Mouse (Mus musculus): ENCODE data around the gene Cirbp. TPM values are rescaled to one million over a fixed set of nuclear protein-coding genes. Genes with fewer than 3 reads are reported as not detected.

Cirbp gene
- total RNA-seq, 2 experiments from 2014 or later = 89.7 to 94.6 TPM

DNA sequence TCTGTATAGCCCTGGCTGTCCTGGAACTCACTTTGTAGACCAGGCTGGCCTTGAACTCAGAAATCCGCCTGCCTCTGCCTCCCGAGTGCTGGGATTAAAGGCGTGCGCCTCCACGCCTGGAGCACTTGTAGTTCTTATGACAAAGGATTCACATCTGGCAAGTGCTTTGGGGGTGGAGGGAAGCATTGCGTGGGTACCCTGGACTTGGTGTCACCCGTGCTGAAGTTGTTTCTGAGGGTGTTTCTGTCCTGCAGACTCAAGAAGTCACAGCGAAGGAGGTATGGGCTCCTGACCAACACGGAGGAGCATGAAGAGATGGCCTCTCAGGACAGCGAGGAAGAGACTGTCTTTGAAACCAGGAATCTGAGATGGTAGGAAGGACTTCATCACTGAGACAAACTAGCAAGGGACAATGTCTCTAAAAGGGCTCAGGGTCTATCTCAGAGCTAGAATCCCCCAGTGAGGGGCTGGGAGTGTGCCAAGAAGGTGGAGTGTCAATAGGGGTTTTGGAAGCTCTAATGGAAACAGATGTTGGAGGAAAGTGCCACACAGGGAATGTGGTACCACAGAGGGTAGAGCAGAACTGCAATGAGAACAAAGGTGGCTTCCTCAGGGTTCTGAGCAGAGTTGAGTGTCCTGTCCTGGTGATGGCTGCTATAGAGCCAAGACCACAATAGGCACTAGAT lies 8.3 kb downstream of the Cirbp start:
- no peak for DNase-seq (ENCODE audit: low spot score in 2 of 2)

DNA sequence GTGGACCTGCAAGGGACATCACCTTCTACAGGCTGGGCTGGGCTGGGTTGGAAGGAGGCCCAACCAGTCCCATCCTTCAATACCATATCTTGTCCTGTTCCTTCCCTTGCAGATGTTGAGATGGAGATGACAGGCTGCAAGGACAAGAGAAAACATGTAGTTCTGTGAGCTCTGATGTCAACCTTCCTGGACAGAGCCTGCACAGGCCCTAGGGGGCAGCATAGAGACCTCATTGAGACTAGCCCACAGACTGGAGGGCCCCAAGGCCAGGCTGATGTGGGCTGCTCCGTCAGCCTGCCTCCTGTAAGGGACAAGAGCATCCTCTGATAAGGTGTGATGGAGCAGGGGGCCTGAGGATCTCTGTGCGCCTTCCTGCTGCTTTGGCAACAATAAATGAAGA lies 8.9 kb downstream of the Cirbp start:
- DNase-seq (ENCODE audit: low spot score in 2 of 2) = no peak

DNA sequence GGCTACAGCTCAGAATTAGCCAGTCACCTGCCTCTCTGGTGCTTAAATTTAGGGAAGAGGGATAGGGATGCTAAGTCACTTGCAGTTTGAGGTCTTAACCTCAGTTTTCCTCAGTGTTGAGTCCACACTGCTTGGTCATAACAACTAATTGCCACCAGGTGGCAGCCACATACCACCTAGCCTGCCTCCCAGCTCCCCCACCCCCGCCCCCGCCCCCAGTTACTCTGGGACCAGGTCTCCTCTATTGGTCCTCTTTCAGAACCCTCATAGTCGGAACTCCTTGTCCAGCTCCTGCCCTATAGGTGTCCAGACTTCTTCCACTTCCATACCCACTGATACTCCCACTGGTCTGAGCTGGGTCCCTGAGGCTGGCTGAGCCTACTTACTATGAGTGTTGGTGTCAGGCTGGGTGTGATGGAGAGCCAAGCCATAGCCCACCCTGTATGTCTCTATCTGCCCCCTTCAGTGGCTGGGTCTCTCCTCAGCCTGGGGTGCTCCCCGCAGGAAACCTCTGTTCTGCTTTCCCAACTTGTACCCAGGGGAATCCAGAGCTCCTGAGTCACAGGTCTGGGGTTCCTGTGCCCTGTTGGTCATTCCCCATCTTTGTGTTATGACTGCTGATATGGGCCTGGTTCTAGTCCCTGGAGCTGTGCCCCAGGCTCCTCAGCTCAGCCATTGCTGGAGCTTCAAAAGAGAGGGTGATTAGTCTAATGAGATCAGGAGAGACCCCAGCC lies 9.9 kb downstream of the Cirbp start:
- no peak for DNase-seq (ENCODE audit: low spot score in 2 of 2)

DNA sequence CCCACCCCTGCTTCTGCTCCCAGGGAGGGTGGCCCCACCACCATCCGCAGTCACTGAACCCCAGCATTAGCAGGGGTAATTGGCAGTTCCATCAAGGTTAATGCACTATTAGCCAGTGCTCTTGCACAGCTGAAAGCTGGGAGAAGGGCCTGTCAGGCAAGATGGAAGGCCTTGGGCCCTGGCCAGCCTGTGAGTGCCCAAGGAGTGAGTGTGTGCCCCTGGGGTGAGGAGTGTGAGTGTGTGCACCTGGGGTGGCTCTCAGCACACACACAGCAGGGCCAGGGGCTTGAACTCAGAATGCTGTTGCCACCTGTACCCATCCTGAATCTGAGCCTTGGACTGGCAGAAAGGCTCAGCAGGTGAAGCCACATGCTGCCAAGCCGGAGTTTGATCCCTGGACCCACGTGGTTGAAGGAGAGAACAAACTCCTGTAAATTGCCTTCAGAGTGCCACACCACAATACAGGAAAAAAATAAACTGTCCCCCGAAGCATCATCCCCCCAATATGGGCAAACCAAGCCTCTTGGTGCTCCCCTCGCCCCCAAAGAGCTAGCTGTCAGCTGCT lies 10.6 kb downstream of the Cirbp start:
- DNase-seq (ENCODE audit: low spot score in 2 of 2) = no peak

DNA sequence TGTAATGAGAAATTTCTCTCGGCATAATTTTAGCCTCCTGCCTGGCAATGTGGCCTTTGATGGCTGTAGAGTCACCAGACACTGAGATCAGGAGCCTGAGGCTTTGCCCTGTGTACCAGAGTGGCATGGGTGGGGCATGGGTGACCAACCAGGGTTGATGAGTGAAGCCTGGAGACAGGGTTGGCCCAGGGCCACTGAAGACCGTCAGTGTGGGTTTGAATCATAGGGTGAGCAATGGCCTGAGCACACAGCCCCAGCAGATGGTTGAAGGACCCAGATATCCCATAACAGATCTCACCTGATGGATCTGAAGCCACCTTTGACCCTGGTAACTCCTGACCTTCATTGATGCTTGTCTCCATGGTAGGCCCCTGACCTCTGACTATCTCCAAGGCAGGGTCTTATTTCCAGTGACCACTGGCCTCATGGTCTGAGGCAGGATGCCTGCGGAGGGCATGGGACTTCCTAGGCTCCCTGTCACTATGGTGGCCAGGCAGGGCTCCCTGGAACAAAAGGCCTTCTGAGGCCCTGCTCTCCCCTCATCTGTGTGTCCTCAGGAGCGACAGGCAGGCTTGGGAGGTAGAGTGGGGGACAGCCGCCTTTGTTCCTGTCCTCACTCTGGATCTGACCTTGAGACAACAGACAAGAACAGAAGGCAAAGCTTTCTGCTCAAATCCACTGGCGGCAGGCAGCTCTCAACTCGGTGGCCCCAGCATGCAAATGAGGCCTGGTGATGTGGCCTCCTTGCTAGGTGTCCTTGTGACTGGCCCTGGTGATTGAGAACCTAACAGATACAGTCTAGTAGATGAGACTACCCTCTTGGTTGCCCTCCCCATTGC lies 11.9 kb downstream of the Cirbp start:
- no peak for DNase-seq (ENCODE audit: low spot score in 2 of 2)

DNA sequence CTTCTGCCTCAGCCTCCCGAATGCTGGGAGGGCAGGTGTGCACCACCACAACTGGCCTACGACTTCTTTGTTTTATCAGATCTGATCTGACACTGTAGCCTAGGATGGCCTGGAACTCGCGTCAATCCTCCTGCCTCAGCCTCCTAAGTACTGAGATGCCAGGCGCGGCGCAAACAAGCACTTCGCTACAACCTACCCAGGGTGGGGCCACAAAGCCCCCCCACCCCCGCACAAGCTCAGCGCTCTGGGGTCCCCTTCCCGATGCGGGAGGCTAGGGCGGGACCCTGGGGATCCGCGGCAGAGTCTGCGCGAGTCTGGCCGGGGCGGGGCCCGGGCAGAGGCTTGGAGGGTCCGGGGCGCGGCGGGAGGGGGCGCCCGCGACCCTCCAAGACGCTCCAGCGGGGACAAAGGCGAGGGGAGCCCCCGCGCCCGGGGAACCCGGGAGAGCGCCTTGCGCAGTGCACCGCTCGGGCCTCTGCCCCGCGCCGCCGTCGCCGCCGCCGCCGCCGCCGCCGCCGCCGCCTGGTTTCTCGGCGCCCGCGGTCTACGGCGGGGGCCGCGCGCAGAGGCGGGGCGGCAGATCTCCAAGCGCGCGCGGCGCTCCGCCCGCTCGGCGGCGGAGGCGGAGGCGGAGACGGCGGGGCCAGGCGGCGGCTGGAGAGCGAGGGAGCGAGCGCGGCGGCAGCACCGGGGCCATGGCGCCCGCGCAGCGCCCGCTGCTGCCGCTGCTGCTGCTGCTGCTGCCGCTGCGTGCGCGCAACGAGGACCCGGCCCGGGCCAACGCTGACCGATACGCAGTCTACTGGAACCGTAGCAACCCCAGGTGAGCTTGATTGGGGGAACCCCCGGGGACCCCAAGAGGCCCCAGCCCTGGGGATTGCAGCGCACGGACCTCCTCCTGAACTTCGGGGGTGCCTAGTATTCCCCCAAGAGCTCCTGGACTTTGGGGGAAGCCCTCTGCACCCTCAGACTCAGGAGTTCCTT lies 13.6 kb downstream of the Cirbp start, which contains the start of gene Efna2:
Gene Efna2 (plus strand): TSS at position 415 of the 984 bp plus-strand sequence.
- DNase-seq (ENCODE audit: low spot score in 2 of 2) = peak in 1 of 2 experiments; percentile 62

DNA sequence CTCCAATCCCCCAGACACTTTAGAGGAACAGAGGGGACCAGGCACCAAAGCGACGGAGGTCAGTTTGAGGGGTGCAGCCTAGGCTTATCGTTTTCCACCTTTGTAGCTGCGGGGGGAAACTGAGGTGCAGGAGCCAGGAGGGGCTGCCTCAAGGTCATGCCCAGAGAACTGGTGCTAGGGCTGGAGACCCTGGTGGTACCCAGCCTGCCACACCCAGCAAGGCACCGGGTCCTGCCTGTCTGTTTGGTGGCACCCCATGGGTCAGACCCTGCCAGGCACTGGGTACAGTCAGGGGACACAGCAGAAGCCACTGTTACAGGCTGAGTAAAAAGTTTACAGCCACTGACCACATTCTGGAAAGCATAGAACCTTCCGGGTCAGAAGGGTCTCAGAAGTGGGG lies 14.5 kb downstream of the Cirbp start:
- no peak for DNase-seq (ENCODE audit: low spot score in 2 of 2)

DNA sequence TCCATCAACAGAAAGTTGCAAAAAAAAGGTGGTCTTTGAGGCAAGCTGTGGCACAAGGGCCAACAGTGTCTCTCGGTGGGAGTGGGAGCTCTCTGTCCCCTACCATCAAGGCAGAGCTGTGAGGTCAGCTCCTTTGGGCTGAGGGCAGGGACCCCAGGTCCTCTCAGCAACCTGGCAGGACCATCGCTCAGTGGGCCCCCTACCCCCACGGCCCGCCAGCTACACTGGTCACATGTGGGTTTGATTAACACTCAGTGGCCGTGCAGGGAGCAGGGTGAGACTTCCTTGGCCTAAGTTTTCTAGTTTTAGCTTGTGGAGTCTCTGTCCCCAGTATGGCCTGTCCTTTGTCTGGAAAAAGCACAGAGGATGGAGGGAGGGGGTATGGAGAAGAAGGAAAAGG lies 15.0 kb downstream of the Cirbp start:
- no peak for DNase-seq (ENCODE audit: low spot score in 2 of 2)

DNA sequence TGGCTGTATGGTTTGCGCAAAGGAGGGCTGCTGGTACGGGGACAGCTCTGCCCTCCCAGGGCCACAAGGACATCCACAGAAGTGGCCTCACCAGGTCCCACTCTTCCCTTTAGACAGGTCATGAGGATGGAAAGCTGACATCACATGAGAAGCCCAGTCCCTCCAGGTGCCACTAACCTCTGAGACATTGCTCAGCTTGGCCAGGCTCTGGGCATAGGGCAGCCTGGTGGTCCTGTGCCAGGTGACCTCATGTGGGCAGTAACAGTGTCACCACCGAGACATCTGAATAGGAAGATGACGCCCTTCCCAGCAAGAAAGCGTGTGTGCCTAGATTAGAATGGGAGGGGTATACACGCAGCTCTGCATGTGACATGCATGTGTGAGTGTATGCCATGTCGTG lies 16.8 kb downstream of the Cirbp start:
- no peak for DNase-seq (ENCODE audit: low spot score in 2 of 2)

DNA sequence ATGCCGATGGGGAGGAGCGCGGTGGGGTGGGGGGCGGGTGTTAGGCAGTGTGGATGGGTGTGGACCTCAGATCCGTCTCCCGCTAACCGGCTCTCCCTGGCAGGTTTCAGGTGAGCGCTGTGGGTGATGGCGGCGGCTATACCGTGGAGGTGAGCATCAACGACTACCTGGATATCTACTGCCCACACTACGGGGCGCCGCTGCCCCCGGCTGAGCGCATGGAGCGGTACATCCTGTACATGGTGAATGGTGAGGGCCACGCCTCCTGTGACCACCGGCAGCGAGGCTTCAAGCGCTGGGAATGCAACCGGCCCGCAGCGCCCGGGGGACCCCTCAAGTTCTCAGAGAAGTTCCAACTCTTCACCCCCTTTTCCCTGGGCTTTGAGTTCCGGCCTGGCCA lies 20.9 kb downstream of the Cirbp start:
- DNase-seq (ENCODE audit: low spot score in 2 of 2) = no peak

DNA sequence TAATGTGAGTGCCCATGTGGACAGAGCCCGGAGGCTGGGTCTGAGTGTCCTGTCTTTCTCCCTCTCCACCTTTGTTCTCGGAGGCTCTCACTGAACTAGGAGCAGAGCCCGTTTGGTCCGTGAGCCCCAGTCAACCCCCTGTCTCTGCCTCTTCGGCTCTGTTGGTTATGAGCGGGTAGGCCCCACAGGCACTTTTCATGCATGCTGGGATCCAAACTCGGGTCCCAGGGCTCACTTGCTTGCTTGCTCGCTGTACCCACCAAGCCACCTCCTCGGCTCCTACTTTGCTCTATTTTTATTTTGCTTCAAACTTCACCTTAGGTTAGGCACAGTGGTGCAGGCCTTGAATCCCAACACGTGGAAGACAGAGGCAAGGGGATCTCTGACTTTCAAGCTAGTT lies 22.0 kb downstream of the Cirbp start:
- no peak for DNase-seq (ENCODE audit: low spot score in 2 of 2)

DNA sequence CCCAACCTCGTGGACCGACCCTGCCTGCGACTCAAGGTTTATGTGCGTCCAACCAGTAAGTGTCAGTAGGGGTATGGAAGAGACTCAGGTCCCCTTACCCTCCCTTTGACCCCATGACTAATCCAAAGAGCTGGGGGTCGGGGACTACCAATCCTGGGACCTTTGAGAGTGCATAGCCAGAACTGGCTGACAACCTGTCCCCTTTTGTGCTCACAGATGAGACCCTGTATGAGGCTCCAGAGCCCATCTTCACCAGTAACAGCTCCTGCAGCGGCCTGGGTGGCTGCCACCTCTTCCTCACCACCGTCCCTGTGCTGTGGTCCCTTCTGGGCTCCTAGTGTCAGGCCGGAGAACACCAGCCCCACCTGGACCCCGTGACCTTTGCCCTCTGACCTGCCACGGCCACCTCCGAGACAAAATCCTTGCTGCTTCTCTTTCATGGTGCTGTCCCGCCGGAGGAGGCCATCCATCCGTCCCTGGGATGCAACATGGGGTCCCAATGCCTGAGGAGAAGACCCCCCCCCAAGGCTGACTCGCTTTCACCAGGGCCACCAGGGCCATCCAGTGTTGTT lies 22.8 kb downstream of the Cirbp start:
- no peak for DNase-seq (ENCODE audit: low spot score in 2 of 2)

DNA sequence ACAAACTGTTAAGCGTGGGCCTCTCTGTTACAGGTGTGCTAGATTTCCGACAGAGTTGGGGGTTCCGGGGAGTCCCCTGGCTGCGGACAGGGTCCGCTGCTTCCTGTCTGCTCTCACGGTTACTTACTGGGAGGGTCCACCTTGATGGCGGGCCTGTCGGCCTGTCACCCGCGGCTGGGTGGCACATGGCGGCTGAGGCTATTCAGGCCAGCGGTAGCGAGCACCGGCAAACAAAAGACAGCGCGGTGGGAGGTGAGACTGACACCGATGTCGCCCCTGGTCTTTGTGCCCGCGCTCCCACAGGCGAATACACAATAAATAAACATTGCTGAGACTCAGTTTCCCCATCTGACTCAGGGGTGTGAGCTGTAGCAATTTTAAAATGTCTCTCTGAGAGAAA lies 24.2 kb downstream of the Cirbp start:
- DNase-seq (ENCODE audit: low spot score in 2 of 2) = no peak

DNA sequence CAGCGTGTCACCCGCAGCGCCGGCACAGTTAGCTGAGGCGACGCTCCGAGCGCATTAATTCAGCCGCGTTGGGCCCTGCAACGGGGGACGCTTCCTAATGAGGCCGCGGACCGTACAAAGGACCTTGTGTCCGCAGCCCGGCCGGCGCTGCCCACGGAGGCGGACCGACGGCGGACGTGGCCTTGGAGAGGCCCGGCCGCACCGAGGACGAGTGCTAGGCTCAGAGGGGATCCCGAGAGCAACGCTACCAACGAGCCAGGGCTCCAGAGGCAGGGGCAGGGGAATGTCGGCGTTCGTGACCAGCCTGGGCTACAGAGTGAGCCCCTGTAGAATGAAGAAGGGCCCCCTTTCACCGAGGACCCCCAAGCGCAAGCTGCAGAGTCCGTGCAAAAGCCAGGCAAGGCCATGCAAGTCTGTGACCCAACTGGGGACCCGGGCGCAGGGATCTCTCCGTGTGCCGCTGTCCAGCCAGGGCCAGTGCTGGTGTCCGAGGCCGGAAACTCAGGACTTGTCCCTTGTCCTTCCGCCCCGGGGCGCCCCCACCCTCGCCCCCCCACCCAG lies 24.8 kb downstream of the Cirbp start:
- DNase-seq (ENCODE audit: low spot score in 2 of 2) = peak in 1 of 2 experiments; percentile 41

DNA sequence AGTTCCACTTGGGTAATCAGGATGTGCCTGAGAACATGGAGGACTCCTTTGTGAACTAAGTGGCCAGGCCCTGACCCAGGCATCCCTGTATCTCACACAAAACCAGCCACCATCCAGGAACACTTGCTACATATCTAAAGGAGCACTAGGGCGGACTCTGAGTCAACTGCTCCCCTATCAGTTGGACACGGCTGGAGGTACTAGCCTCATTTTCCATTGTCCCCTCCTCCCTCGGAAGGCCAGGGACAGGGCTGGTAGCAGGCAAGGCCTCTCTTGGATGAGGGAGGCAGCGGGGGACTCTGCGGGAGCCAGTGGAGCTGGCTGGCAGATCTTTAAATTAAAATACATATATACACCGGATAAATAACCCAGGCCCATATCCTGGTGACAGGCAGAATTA lies 28.2 kb downstream of the Cirbp start:
- DNase-seq (ENCODE audit: low spot score in 2 of 2) = no peak

DNA sequence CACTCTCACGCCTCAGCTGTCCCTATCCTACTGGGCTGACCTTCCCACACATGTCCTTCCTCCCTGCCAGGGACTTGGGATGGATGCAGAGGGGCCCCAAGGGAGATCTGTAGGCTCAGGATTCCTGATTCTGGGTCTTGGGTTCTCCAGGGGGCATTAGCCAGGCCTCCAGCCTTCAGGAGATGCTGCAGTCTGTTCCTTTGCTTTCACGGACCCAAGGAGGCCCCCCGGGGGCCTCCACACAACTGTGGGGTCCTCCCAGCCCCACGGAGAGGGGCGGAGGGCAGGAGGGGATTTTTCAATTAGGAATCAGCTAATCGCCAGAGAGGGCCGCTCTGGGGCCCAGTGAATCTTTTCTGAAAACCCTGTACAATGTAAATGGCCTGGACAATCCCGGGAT lies 28.7 kb downstream of the Cirbp start:
- no peak for DNase-seq (ENCODE audit: low spot score in 2 of 2)

DNA sequence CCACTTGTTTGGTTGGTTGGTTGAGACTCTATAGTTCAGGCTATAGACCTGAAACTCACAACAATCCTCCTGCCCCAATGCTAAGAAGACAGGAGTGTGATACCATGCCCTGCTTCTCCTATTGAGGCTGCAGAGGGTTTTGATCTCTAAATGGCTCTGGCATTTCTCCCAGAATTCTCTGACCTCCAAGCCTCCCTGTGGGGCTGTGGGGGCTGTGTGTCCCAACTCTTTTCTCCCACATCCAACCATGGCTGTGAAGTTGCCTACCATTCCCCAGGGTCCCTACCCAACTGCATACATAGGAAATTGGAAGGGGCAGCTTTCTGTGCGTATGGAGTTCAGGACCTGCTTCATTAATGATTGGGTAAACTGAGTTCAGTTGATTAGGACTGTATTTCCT lies 30.4 kb downstream of the Cirbp start:
- no peak for DNase-seq (ENCODE audit: low spot score in 2 of 2)

DNA sequence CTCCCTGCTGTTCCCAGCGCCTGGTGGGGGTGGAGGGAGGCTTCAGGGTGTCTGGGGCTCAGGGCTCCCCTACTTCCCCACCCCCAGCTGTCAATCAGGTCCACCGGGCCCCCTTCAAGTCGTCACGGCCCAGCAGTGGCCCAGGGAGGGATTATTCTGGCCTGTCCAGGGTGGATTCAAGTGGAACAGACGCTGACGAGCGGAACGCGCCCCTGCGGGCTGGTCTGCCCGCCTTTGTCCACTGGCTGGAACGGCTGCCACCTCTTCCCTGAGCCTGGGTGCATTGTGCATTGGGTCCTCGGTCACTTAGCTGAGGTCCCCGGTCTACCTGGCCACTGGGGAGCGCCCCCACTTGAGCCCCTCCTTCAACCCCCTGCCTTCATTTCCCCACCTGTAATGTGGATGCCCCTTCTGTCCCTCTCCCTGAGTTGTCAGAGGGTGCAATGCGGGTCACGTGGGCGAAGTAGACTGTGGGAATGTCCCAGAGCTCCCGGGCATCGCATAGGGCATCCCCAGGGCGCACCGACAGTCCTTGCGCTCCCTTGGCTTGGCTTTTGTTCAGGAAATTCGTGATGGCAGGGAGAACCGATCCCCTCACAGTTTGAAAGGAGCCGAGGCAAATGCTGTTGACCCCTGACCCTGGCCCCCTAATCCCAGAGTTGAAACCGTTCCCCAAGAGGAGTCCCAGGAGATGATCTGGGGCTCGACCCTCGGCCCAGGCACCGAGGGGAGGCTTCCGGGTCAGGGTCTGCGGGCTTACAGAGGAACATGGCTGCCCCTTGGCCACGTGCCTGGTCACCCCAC lies 31.2 kb downstream of the Cirbp start:
- no peak for DNase-seq (ENCODE audit: low spot score in 2 of 2)

DNA sequence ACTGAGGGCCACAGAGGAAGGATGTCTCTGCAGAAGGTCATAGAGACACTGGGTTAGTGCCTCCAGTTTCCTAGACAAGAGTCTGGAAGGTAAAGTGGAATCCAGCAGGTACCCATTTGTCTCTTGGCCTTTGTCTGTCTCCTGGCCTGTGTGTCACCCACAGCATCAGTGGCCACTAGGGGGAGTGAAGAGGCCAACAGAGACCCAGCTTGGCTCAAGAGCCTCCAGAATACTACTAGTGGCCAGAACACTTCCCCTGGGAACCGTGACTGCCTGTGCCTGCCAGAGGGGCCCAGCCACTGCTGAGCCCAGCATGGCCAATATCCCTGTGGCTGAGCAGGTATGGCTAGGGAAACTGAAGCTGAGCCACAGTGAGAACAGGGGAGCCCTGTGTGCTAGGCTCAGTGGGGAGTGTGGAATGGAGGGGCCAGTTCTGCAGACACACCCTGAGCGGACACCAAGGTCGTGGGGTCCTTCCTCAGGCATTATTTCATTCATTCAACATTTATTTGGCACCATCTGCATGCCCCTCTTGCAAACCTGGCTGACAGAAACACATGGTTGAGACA lies 33.7 kb downstream of the Cirbp start:
- peak; percentile 74 to 80 for DNase-seq (ENCODE audit: low spot score in 2 of 2)
